Mouse (Mus musculus) small intestine, adult 2 months (tissue): ENCODE measurements around the gene Fli1. TPM values are rescaled to one million over a fixed set of nuclear protein-coding genes. Genes with fewer than 3 reads are reported as not detected.

Source experiments
- H3K27ac ChIP-seq: fragments of 200-500 bp; 2 replicates; pipeline ENCODE4 v1.5.1; 2012; ENCODE audit warnings: low read depth, low read length, control low read depth, inconsistent platforms; ENCODE audit not compliant: insufficient read depth
- H3K27me3 ChIP-seq: fragments of 200-500 bp; 2 replicates; pipeline ENCODE4 v1.6.1; 2012; ENCODE audit warnings: mild to moderate bottlenecking, moderate library complexity, low read length, inconsistent platforms; ENCODE audit not compliant: control insufficient read depth, insufficient read depth
- H3K36me3 ChIP-seq: fragments of 200-500 bp; 2 replicates; pipeline ENCODE4 v1.6.1; 2012; ENCODE audit warnings: mild to moderate bottlenecking, low read length, control low read depth, inconsistent platforms; ENCODE audit not compliant: control insufficient read depth, insufficient read depth
- H3K4me1 ChIP-seq: fragments of 200-500 bp; 2 replicates; pipeline ENCODE4 v1.6.1; 2012; ENCODE audit warnings: low read length, inconsistent platforms, mixed read lengths; ENCODE audit not compliant: control insufficient read depth, insufficient read depth, insufficient read length
- H3K4me3 ChIP-seq: fragments of 200-500 bp; 2 replicates; pipeline ENCODE4 v1.5.1; 2012; ENCODE audit warnings: low read depth, mild to moderate bottlenecking, control low read depth, inconsistent platforms, low read length, moderate library complexity
- CTCF ChIP-seq: fragments of 200-500 bp; IDR thresholded peaks from 2 replicates; pipeline ENCODE4 v1.5.1; 2012; ENCODE audit warnings: low read depth, mild to moderate bottlenecking, control low read depth, inconsistent platforms, low read length, moderate library complexity, mixed read lengths; ENCODE audit not compliant: insufficient replicate concordance, insufficient read length; ENCODE audit errors: extremely low read depth
- POLR2A ChIP-seq: fragments of 200-500 bp; IDR thresholded peaks from 2 replicates; pipeline ENCODE4 v1.6.1; 2012; ENCODE audit warnings: low read depth, mild to moderate bottlenecking, control low read depth, inconsistent platforms, low read length, moderate library complexity
- WGBS: fragments of 180-500 bp; shearing (Covaris S2); methylation state at CpG from one replicate; pipeline ENCODE4 v1.1.7; 2018; 5-methylcytosine and 5-hydroxymethylcytosine counted together
- polyA plus RNA-seq: library from polyadenylated mRNA; depleted of rRNA; stranded (reverse); fragments of >200 nt; gene quantifications from 2 replicates; pipeline ENCODE4 v1.2.3, GENCODE M21; 2012

Gene Fli1
- polyA plus RNA-seq, 1 experiment: 3.1 TPM

DNA sequence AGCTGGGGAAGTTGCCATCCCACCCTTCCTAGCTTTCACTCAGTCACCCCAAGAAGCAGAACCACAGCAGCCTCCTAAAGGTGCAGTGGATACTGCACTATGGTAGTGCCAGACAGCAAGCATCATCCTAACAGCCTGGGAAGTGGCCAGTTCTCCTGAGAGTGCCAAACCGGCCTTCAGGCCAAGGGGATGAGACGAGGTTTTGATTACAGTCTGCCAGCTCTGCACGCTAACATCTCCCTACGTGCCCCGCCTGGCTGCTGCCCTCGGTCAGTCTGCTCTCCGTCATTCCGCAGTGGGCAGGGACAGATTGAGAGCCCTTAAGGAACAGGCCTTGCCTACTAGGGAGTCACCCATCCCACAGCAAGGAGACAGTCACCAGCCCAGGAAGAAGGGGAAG lies 75.8 kb downstream of the Fli1 start:
- TF ChIP-seq CTCF (no peak), POLR2A (no peak)
- no peaks in the 10 kb centered on the region for H3K4me1 ChIP-seq
- H3K27me3 ChIP-seq: no peaks in the 10 kb centered on the region
- WGBS: 62% methylated on average over 8 of the region's 8 CpGs
- no peak overlapping the region for H3K4me3 ChIP-seq
- no peak overlapping the region for H3K27ac ChIP-seq
- H3K36me3 ChIP-seq: peaks cover 3% of the 10 kb centered on the region; the same call in 1 of the 2 replicates

DNA sequence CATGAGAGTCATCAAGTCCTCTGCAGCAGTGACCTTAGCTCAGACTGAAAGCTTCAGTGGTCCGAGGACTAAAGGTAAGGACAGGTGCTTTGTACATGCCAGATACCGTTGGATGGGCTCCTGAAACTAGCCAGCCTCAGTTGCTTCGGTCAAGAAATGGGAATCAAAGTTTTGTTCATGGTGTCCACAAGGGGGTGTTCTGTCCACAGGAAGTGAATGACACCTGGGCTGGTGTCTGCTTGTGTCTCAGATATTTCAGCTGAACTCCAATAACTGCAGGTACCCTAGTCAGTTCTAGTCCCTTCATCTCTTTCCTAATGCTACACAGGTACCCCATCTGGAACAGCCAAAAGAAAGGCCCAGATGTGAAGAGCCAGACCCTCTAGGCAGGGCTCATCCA lies 86.0 kb downstream of the Fli1 start:
- H3K4me3 ChIP-seq: no peak overlapping the region
- no peak overlapping the region for H3K27ac ChIP-seq
- 65% methylated on average over 3 of the region's 3 CpGs for WGBS
- H3K36me3 ChIP-seq: no peaks in the 10 kb centered on the region
- TF ChIP-seq POLR2A: no peak
- no peak for TF ChIP-seq CTCF
- H3K27me3 ChIP-seq: no peaks in the 10 kb centered on the region
- H3K4me1 ChIP-seq: no peaks in the 10 kb centered on the region

DNA sequence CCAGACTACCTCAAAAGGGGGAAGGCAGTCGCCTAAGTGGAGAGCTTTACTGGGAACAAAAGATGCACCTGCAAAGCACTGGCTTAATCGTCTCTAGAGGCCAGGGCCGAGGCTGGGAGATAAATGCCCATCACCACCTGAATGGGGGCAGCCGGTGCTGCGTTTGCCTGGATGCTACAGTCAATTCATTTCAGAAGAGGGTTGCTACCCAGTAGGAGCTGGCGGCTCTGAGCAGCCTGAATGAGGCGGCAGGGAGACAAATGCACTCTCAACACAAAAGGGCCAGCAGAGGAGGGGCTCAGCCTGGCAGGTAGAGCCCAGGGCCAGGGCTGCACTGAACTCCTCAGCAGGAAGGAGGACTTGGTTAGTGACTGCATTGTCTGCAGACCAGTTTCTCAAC lies 92.5 kb downstream of the Fli1 start:
- Histone ChIP-seq H3K27me3 (no peaks in the 10 kb centered on the region), H3K36me3 (no peaks in the 10 kb centered on the region), H3K4me1 (no peaks in the 10 kb centered on the region), H3K4me3 (no peak overlapping the region), H3K27ac (no peak overlapping the region)
- no peak for TF ChIP-seq POLR2A
- no peak for TF ChIP-seq CTCF
- 44% methylated on average over 7 of the region's 7 CpGs for WGBS

DNA sequence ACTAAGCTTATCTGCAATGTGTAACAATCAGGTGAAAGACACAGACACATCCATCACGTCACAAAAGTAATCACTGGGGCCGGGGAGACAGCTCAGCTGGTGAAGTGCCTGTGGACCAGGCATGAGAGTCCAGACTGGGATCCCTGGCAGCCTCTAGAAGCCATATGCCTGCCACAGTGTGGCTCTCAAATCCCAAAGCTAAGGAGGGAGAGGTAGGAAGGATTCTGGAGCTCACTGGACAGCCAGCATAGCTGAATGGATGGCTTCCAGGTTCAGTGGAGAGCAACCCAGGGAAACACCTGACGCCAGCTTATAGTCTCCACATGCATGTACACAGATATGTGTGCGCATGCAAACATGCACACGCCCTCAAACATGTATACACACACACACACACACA lies 93.9 kb downstream of the Fli1 start:
- WGBS: 74% methylated on average over 5 of the region's 5 CpGs
- Histone ChIP-seq H3K36me3 (no peaks in the 10 kb centered on the region), H3K27me3 (no peaks in the 10 kb centered on the region), H3K4me1 (no peaks in the 10 kb centered on the region), H3K27ac (no peak overlapping the region), H3K4me3 (no peak overlapping the region)
- TF ChIP-seq CTCF (no peak), POLR2A (no peak)

DNA sequence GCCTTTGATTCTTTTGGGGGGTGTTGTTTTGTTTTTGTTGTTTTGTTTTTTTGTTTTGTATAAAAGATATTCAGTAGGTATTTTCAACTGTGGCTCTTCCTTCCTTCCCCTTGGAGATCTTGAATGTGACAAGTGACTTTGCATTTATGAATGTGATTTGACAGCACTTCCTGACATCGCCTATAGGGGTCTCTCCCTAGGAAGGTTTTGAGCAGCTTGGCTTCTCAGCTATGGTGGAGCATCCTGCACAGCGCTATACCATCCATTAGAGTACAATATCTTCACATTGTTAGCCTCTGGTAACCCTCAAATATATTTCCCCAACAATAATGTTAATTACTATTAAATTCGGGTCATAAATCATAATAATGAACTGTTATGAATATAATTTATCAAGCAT lies 96.9 kb downstream of the Fli1 start:
- WGBS: 50% methylated on average over 3 of the region's 3 CpGs

DNA sequence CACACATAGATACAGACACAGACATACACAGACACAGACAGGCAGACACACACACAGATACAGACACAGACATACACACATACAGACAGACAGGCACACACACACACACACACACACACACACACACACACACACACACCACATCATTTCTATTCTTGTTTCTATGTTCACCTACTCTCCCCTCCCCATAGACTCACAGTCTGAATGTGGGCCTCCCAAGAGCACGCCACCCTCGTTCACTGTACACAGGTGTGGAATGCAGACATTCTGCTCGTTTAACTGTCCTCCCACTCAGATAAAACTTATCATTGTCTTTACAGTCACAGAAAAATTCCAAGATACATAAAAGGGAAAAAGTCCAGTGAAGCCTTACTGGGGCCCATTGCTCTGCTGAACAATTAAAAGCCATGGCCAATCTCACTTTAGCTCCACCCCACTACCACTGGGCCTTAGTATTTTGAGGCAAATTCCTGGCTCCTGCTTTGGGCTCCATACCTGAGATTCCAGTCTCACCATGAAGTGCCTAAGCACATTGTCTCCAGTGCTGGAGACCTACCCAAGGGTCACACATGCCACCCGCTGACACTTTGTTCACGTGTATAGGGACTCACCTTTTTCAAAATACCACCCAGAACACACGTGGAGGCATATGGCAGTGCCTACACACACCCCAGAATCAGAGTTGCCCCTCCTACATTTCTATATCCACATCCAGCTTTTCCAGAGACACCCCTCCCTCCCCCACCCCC lies 98.0 kb downstream of the Fli1 start:
- no peak overlapping the region for H3K4me3 ChIP-seq
- H3K4me1 ChIP-seq: no peaks in the 10 kb centered on the region
- no peak for TF ChIP-seq POLR2A
- no peak for TF ChIP-seq CTCF
- no peak overlapping the region for H3K27ac ChIP-seq
- H3K36me3 ChIP-seq: no peaks in the 10 kb centered on the region
- WGBS: 53% methylated on average over 6 of the region's 6 CpGs
- no peaks in the 10 kb centered on the region for H3K27me3 ChIP-seq

More for the DNA sequence above, 96.9 kb downstream of the Fli1 start:
- Histone ChIP-seq H3K4me1 (no peaks in the 10 kb centered on the region), H3K36me3 (no peaks in the 10 kb centered on the region), H3K27ac (no peak overlapping the region), H3K4me3 (no peak overlapping the region), H3K27me3 (no peaks in the 10 kb centered on the region)
- TF ChIP-seq POLR2A: no peak
- TF ChIP-seq CTCF: peak; percentile 23; the same call in 1 of the 2 replicates

DNA sequence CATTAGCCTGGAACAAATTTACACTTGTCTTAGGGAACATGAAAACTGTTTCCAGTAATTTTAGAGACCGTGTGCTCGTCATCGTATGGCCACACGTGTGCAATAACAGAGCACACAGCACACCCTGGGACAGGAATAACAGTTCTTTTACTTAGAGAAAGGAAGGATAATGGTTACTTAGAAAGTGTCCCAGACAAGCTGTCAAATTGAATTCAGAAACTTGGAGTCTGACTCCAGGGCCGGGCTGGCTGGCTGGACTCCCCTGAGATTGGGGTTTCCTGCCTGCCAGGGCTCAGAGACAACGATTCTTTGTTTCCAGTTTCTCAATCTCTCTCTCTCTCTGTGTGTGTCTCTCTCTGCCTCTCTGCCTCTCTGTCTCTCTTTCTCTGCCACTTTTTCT lies 98.8 kb downstream of the Fli1 start:
- Histone ChIP-seq H3K27me3 (no peaks in the 10 kb centered on the region), H3K27ac (no peak overlapping the region), H3K36me3 (no peaks in the 10 kb centered on the region), H3K4me3 (no peak overlapping the region), H3K4me1 (no peaks in the 10 kb centered on the region)
- 69% methylated on average over 6 of the region's 6 CpGs for WGBS
- TF ChIP-seq POLR2A (no peak), CTCF (no peak)
